Mouse (Mus musculus) heart, postnatal 0 days (tissue): ENCODE results near the gene Vwa3a. TPM values are rescaled to one million over a fixed set of nuclear protein-coding genes. Genes with fewer than 3 reads are reported as not detected.

Experiments
- ATAC-seq: fragments of 200-750 bp; cut with Nextera tagmentation; 2 replicates; pipeline ENCODE4 v1.8.0; 2017; ENCODE audit warnings: low read depth, moderate number of reproducible peaks, moderate library complexity; ENCODE audit not compliant: insufficient read depth
- DNase-seq: peaks from one replicate; pipeline ENCODE4 v3.0.0-alpha.2; 2016; ENCODE audit warnings: low spot score
- H3K27ac ChIP-seq: fragments of 300-500 bp; sonication (generic); 2 replicates; pipeline ENCODE4 v1.5.1; 2014; ENCODE audit warnings: low read depth, mild to moderate bottlenecking
- H3K27me3 ChIP-seq: fragments of 300-500 bp; sonication (generic); 2 replicates; pipeline ENCODE4 v1.6.1; 2014; ENCODE audit warnings: low read length, mixed read lengths; ENCODE audit not compliant: control insufficient read depth, insufficient read depth
- H3K36me3 ChIP-seq: fragments of 300-500 bp; sonication (generic); replicated peaks from 2 replicates; pipeline ENCODE4 v1.6.1; 2014; ENCODE audit warnings: low read length, mixed read lengths; ENCODE audit not compliant: control insufficient read depth, insufficient read depth
- H3K4me1 ChIP-seq: fragments of 300-500 bp; sonication (generic); 2 replicates; pipeline ENCODE4 v1.6.1; 2014; ENCODE audit warnings: antibody characterized with exemption; ENCODE audit not compliant: control insufficient read depth, insufficient read depth
- H3K4me2 ChIP-seq: fragments of 300-500 bp; sonication (generic); 2 replicates; pipeline ENCODE4 v1.6.1; 2014; ENCODE audit warnings: low read depth, mild to moderate bottlenecking, low read length, moderate library complexity
- H3K4me3 ChIP-seq: fragments of 300-500 bp; sonication (generic); 2 replicates; pipeline ENCODE4 v1.5.1; 2014; ENCODE audit warnings: low read depth, low read length
- H3K9ac ChIP-seq: fragments of 300-500 bp; sonication (generic); replicated peaks from 2 replicates; pipeline ENCODE4 v1.6.1; 2014; ENCODE audit warnings: low read depth, low read length, mixed read lengths
- H3K9me3 ChIP-seq: fragments of 300-500 bp; sonication (generic); replicated peaks from 2 replicates; pipeline ENCODE4 v1.6.1; 2016; ENCODE audit warnings: low read length; ENCODE audit not compliant: control insufficient read depth
- CTCF ChIP-seq: IDR thresholded peaks from 2 replicates; pipeline ENCODE4 v1.5.1; 2016; ENCODE audit warnings: antibody characterized with exemption, control low read depth, low read depth
- EP300 ChIP-seq: IDR thresholded peaks from 2 replicates; pipeline ENCODE4 v1.6.1; 2016; ENCODE audit warnings: antibody characterized with exemption, low read depth
- WGBS: fragments of 180-500 bp; shearing (Covaris S2); extraction: QIAGEN DNeasy Blood & Tissue Kit; methylation state at CpG from one replicate; pipeline ENCODE4 v1.1.7; 2014; 5-methylcytosine and 5-hydroxymethylcytosine counted together
- polyA plus RNA-seq: library from polyadenylated mRNA; unstranded; fragments of >200 nt; fragmentation: Nextera tagmentation; extraction: Ambion mirVana; gene quantifications from 2 replicates; pipeline ENCODE4 v1.2.1, GENCODE M21; 2015
- total RNA-seq: library from RNA; depleted of rRNA; stranded (reverse); fragments of >200 nt; gene quantifications from 2 replicates; pipeline ENCODE4 v1.2.3, GENCODE M21; 2014; ENCODE audit warnings: low replicate concordance

The Vwa3a gene
- total and polyA plus RNA-seq, 2 experiments from 2014 or later = 0.04 to 1.1 TPM

DNA sequence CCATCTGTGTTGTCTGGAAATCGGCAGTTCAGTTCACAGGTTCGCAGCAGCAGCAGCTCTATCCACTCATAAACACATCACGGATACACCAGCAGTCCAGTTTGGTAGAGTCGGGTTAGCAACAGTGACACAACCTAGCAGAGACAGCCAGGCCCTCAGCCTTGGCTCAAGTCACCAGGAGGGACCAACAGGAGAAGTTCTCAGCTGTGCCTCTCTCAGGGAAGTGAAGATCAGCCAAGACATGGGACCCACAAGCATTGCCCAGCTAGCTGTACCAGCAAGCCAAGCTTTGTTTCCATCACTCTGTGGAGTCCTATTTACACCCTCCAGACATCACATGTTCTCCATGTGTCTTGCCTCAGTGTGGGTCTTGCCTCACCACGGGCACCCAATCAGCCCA, 7.7 kb downstream of the Vwa3a start:
- peaks cover 11% of the 10 kb centered on the region for H3K4me1 ChIP-seq
- H3K4me3 ChIP-seq = no peak overlapping the region
- no peaks in the 10 kb centered on the region for H3K9me3 ChIP-seq
- no peak for DNase-seq
- no peak for ATAC-seq
- 79% methylated on average over 5 of the region's 5 CpGs for WGBS
- H3K4me2 ChIP-seq = no peak overlapping the region
- H3K27ac ChIP-seq = peak overlapping the region; percentile 26; the same call in 1 of the 2 replicates
- H3K9ac ChIP-seq = no peak overlapping the region
- no peaks in the 10 kb centered on the region for H3K36me3 ChIP-seq
- TF ChIP-seq EP300 = no peak
- TF ChIP-seq CTCF = no peak
- H3K27me3 ChIP-seq = no peaks in the 10 kb centered on the region

DNA sequence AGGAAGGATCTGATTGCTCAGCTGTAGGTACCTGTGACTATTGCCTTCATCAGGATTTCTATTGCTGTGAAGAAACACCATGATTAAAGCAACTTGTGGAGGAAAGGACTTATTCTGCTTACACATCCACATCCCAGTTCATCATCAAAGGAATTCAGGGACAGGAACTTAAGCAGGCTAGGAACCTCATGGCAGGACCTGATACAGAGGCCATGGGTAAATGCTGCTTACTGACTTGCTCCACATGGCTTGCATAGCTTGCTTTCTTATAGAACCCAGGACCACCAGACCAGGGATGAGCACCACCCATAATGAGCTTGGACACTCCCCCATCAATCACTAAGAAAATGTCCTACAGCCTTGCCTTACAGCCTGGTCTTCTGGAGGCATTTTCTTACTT, 9.4 kb downstream of the Vwa3a start:
- Histone ChIP-seq H3K4me3 (no peak overlapping the region), H3K36me3 (no peaks in the 10 kb centered on the region), H3K9me3 (no peaks in the 10 kb centered on the region), H3K4me1 (peaks cover 11% of the 10 kb centered on the region), H3K9ac (no peak overlapping the region), H3K4me2 (no peak overlapping the region), H3K27ac (no peak overlapping the region), H3K27me3 (no peaks in the 10 kb centered on the region)
- TF ChIP-seq EP300 (no peak), CTCF (no peak)
- DNase-seq (no peak), ATAC-seq (no peak)

DNA sequence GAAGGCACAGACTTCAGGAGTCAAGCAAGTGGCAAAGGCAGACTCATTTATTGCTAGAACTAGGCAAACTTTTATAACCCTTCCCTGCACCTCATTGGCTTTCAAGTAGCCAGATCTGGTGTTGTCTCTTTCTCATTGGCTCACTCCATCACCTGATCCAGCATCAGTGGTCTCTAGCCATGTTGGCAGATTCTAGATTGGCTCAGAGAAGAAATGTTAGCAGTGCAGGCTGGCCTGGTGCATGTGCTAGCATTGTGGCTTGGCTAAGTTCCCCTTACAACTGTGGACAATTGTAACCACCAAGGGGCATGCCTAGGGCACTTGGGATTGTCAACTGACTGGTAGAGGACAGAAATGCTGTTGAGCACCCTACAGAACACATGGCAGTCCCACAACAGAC, 12.2 kb downstream of the Vwa3a start:
- TF ChIP-seq CTCF (no peak), EP300 (no peak)
- Histone ChIP-seq H3K4me3 (no peak overlapping the region), H3K27ac (no peak overlapping the region), H3K27me3 (no peaks in the 10 kb centered on the region), H3K4me2 (no peak overlapping the region), H3K36me3 (no peaks in the 10 kb centered on the region), H3K4me1 (peaks cover 2% of the 10 kb centered on the region; the same call in 1 of the 2 replicates), H3K9me3 (no peaks in the 10 kb centered on the region), H3K9ac (no peak overlapping the region)
- ATAC-seq = no peak
- DNase-seq = no peak

DNA sequence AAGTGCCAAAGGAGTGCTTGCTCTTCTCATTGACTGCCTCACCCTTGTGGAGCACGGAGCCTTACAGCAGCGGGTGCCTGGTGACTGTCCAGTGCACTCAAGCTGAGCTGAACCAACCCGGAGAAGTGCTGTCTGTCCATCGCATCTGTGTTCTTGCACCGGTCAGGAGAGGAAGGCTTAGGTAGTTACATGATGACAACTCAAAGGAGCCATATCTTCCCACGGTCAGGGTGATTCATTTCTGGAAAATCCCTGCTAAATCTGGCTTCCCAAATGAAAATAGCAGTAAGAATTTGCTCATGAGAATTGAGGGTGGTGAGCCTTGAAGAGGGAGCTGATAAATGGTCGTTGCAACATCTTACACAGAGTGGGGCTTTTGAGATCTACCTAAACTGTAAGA, 12.8 kb downstream of the Vwa3a start:
- H3K4me2 ChIP-seq = no peak overlapping the region
- H3K36me3 ChIP-seq = no peaks in the 10 kb centered on the region
- no peak for ATAC-seq
- no peak overlapping the region for H3K9ac ChIP-seq
- no peak for DNase-seq
- no peak overlapping the region for H3K4me3 ChIP-seq
- H3K27ac ChIP-seq = no peak overlapping the region
- no peaks in the 10 kb centered on the region for H3K4me1 ChIP-seq
- H3K9me3 ChIP-seq = no peaks in the 10 kb centered on the region
- no peaks in the 10 kb centered on the region for H3K27me3 ChIP-seq
- TF ChIP-seq CTCF (no peak), EP300 (no peak)
- WGBS = 57% methylated on average over 7 of the region's 7 CpGs

DNA sequence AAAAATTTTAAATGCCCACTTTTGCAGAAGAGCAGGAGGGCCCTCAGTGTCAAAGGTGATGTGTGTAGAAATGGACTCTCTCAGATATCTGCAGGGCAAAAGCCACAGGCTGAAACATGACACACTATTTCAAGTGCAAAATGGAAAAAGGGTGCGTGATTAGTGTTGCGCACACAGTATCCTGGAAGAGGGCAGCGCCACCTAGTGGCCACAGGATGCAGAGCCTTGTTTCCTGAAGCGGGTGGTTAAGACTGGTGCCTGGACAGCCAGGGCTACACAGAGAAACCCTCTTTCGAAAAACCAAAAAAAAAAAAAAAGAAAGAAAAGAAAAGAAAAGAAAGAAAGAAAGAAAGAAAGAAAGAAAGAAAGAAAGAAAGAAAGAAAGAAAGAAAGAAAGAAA, 15.6 kb downstream of the Vwa3a start:
- ATAC-seq = peak; percentile 82
- 9% methylated on average over 5 of the region's 5 CpGs for WGBS

DNA sequence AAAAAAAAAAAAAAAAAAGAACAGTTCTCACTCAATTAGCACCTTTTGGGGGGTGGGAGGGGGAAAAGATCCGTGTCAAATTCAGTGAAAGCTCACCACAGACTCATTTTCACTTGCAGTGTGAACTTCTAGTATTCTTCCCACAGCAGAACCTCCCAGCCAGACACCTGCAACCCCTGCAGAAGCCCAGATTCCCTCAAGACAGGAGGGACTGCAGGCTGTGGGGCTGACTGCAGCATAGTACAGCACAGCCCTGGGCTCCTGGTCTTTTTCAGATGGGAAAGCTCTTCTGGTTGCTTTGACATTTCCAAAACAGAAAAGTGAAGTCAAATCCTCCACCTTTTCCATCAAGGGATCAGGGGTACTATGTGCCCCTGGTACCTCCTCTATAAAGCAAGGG, 28.3 kb downstream of the Vwa3a start:
- no peaks in the 10 kb centered on the region for H3K4me1 ChIP-seq
- no peaks in the 10 kb centered on the region for H3K36me3 ChIP-seq
- no peak overlapping the region for H3K27ac ChIP-seq
- no peak overlapping the region for H3K9ac ChIP-seq
- H3K4me3 ChIP-seq = no peak overlapping the region
- TF ChIP-seq CTCF (no peak), EP300 (no peak)
- H3K4me2 ChIP-seq = no peak overlapping the region
- H3K27me3 ChIP-seq = no peaks in the 10 kb centered on the region
- ATAC-seq (no peak), DNase-seq (no peak)
- no peaks in the 10 kb centered on the region for H3K9me3 ChIP-seq
- 42% methylated on average over 1 of the region's 1 CpGs for WGBS

More for the DNA sequence above, 15.6 kb downstream of the Vwa3a start:
- Histone ChIP-seq H3K9ac (no peak overlapping the region), H3K27me3 (no peaks in the 10 kb centered on the region), H3K36me3 (no peaks in the 10 kb centered on the region), H3K4me2 (no peak overlapping the region), H3K27ac (no peak overlapping the region), H3K4me1 (no peaks in the 10 kb centered on the region), H3K9me3 (no peaks in the 10 kb centered on the region), H3K4me3 (no peak overlapping the region)
- no peak for TF ChIP-seq EP300
- TF ChIP-seq CTCF = peak; percentile 98
- DNase-seq = peak; percentile 82
